Mouse (Mus musculus) Patski (cell line): ENCODE data around the gene Arl5c. TPM values are rescaled to one million over a fixed set of nuclear protein-coding genes. Genes with fewer than 3 reads are reported as not detected.

Experiments used
- ATAC-seq: fragments of 100-300 bp; one replicate; pipeline ENCODE4 v1.8.0; 2021
- CTCF ChIA-PET: fragments of 350-600 bp; sonication (Branson Sonifier 250); formaldehyde crosslinking; loops from one replicate; lab custom pipeline; 2022; ENCODE audit warnings: inconsistent platforms; lab: Charles Lee
- POLR2A ChIA-PET: fragments of 350-600 bp; sonication (Branson Sonifier 250); formaldehyde crosslinking; loops from one replicate; lab custom pipeline; 2022; ENCODE audit warnings: antibody characterized with exemption, inconsistent platforms; lab: Charles Lee
- DNase-seq: peaks from one replicate; pipeline ENCODE4 v3.0.0-alpha.2; 2011; ENCODE audit warnings: low read depth, low spot score
- H3K27me3 ChIP-seq: fragments of 371-371 bp; one replicate; pipeline ENCODE4 v1.5.1; 2021
- CTCF ChIP-seq: fragments of 100-300 bp; IDR thresholded peaks from one replicate; pipeline ENCODE4 v1.5.1; 2021
- in situ Hi-C: fragments of 300-500 bp; cut with MboI; formaldehyde crosslinking; loops from 3 replicates; pipeline ENCODE4 v1.11.1; 2018; ENCODE audit warnings: low pct_unique_long_range_greater_than_20kb, mixed read lengths
- polyA plus RNA-seq: library from polyadenylated mRNA; unstranded; gene quantifications from one replicate; pipeline ENCODE4 v1.2.3, GENCODE M21; 2021

Arl5c gene
- polyA plus RNA-seq, 1 experiment from 2014 or later = 2.0 TPM

DNA sequence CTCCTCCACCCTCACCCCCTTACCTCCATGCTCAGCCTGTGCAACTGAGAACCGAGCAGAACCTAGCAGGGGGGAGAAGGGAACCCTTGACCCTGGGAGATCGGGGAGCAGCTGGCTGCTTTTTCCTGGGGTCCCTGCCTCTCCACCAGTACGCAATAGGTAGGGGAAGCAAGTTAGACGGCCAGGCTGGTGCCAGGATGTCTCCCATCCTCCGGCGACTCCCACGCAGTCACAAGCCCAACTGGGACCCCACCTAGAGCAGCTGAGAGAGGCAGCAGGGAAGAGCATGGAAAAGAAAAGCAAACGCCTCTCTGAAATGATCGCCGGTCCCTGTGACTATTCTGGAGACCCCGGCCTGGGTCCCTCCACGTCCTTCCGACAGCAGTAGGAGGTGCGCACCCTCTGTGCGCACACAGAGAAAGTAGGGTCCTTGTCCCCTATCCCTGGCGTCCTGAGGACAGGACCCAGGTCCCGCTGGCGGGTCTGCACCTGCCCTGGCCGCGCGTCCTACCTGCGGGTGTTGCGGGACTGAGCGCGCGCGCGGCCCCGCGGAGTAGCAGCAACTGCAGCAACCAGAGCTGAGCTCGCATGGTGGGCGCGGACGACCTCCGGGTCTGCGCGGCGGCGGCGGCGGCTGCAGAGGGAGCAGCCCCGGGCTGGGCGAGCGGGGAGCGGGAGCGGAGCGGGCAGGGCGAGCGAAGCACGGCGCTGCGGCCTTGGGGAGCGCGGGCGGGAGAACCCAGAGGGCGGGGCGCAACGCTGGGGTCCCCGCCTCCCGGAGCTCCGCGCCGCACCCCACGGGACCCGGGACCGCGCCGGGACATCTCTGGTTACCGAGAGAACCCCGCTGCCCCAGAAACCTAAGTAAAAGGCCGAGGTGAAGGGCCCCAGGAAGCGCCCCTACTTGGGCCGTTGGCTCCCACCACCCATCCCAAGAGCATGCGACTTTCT is 10.0 kb downstream of the Arl5c start, which contains the start of gene Plxdc1:
Plxdc1 (minus strand) TSS at position 718 of the 951 bp plus-strand sequence.
- ATAC-seq = no peak
- no peak for TF ChIP-seq CTCF
- H3K27me3 ChIP-seq = no peaks in the 10 kb centered on the region
- in situ Hi-C loops = loop anchor here (5.0 kb wide), 3 partner anchors 49 to 189 kb away; partner anchors contain the start of gene Lasp1
- POLR2A ChIA-PET = no interaction called here
- CTCF ChIA-PET = interaction anchor here (2.9 kb wide), 1 partner anchor 48 kb away, joined by 15 read pairs; no protein-coding TSS in a partner anchor
- DNase-seq = no peak

DNA sequence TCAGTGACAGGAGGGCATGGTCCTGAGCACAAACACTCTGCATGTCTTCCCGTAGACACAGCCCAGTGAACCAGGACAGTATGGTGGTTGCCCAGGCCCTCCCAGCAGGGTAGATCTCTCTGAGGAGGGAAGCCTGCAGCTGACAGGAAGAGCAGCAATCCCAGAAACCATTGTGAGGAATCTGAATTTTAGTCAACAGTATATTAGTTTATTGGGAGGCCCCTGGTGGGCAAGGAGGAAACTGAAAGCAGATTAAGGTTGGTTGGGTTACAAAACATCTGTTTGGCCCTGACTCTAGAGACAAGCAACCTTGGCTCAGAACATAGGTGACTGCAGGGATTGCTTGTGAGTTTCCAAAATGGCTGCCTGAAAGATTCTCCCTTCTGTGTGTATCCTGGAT is 12.0 kb downstream of the Arl5c start:
- DNase-seq (no peak), ATAC-seq (no peak)
- ChIA-PET CTCF (interaction anchor here (2.9 kb wide), 1 partner anchor 46 kb away, joined by 15 read pairs; no protein-coding TSS in a partner anchor), POLR2A (no interaction called here)
- in situ Hi-C loops = no loop called here
- H3K27me3 ChIP-seq = no peaks in the 10 kb centered on the region
- TF ChIP-seq CTCF = no peak

DNA sequence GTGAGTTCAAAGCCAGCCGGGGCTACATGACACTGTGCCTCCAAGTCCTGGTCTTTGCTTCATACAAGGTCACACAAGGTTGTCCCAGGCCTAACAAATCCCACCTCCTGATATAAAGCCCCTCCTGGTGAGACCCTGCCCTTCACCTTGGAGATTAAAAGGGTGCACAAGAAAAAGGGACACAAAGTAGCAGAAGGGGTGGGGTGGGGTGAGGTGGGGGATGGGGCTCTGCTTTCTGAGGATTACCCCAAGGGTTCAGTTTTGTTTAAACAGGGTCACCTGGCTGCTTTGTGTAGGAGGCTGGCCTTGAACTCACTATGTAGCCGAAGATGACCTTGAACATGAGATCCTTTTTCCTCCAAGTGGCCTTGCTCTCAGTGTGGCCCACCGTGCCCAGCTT is 12.5 kb downstream of the Arl5c start:
- DNase-seq = no peak
- ChIA-PET CTCF (no interaction called here), POLR2A (no interaction called here)
- TF ChIP-seq CTCF = no peak
- in situ Hi-C loops = no loop called here
- no peak for ATAC-seq
- H3K27me3 ChIP-seq = no peaks in the 10 kb centered on the region

DNA sequence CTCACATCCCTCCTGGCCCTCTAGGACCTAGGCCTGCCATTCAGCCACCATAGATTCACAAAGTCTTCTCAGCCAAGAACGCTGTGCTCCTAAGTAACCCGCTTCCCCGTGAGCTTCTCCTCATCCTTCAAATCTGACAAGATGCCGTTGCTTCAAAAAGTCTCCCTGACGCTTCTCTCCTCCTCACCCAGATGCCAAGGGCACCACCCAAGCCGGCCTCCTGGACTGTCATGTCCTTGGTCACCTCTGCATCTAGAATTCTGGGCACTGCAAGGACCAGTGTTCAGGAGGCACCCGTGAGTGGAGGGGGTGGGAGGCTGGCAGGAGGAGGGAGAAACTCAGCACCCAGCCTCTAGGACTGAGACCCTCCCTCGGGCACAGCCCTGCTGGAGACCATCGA is 13.3 kb downstream of the Arl5c start:
- TF ChIP-seq CTCF = no peak
- in situ Hi-C loops = no loop called here
- POLR2A ChIA-PET = no interaction called here
- H3K27me3 ChIP-seq = no peaks in the 10 kb centered on the region
- CTCF ChIA-PET = interaction anchor here (1.1 kb wide), 1 partner anchor 83 kb away, joined by 3 read pairs; no protein-coding TSS in a partner anchor
- no peak for ATAC-seq
- DNase-seq = no peak

DNA sequence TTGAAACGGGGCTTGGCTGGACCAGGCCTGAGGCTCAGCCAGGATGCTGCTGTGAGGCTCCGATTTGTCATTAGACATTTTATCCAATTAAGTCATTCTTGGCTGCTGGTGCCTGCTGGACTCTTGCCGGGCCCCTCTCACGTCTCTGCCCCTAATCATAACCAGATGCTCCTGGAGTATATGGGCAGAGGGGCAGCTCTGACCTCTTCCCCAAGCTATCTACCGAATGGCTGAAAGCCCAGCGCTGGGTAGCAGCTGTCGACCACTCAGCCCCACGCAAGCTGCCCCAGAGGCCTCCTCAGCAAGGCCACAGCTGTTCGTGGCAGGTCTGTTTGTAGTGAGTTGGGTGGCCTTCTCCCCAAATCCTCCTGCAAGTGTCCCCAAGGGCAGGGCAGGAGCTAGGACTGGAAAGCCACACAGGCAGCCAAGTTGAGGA is 15.4 kb downstream of the Arl5c start:
- POLR2A ChIA-PET = interaction anchor here (2.0 kb wide), 1 partner anchor 11 kb away, joined by 4 read pairs; no protein-coding TSS in a partner anchor
- H3K27me3 ChIP-seq = no peaks in the 10 kb centered on the region
- DNase-seq (no peak), ATAC-seq (no peak)
- CTCF ChIA-PET = no interaction called here
- in situ Hi-C loops = no loop called here
- no peak for TF ChIP-seq CTCF

DNA sequence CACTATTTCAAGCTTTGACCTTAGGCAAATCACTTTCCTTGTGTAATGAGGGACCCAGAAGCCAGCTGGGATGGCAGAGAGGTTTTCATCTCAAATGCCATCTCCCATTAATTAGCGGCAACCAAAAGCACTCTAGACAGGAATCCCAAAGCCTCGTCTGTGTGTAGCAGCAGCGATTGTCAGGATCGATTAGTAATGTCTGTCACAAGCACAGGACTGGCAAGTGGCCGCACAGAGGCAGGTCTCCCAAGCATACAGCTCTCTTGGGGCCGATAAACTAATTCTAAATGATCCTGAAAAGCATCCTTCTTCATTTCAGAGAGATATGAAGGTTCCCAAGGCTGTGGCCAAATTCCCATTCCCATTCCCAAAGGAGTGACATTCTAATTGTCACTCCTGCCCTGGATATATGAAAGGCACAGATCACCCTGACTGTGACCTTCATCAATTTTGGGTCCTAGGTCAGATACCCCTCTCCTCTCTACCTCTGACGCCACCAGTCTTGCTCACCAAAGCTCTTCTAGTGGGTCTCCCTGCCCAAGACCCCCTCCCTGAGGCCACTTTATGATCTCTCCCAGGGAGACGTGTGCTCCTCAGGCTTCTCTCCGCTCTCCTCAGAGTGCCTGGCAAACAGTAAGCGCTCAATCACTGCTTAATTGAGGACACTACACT is 16.0 kb downstream of the Arl5c start:
- CTCF ChIA-PET = no interaction called here
- DNase-seq (no peak), ATAC-seq (no peak)
- POLR2A ChIA-PET = interaction anchor here (2.0 kb wide), 1 partner anchor 10 kb away, joined by 4 read pairs; no protein-coding TSS in a partner anchor
- H3K27me3 ChIP-seq = no peaks in the 10 kb centered on the region
- TF ChIP-seq CTCF = no peak
- in situ Hi-C loops = no loop called here

DNA sequence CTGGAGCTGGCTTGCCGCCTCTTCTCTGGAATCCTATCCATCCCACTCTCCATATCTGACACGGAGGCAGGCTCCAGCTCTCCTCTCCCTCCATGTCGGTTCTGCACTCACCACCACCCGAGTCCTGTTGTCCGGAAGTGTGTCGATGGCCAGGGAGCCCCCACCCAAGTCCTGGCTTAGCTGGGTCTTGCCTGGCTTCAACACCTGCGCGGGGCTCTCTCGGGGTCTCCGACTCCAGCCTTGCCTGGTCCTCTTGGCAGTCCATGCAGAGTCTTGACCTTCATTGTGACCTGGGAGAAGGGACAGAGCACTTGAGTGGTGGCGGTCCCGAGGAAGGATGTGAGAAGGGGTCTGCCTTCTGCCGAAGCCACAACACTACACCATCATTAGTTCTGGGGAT is 17.6 kb downstream of the Arl5c start:
- ATAC-seq (no peak), DNase-seq (no peak)
- no peak for TF ChIP-seq CTCF
- no peaks in the 10 kb centered on the region for H3K27me3 ChIP-seq
- ChIA-PET CTCF (no interaction called here), POLR2A (no interaction called here)
- in situ Hi-C loops = no loop called here

DNA sequence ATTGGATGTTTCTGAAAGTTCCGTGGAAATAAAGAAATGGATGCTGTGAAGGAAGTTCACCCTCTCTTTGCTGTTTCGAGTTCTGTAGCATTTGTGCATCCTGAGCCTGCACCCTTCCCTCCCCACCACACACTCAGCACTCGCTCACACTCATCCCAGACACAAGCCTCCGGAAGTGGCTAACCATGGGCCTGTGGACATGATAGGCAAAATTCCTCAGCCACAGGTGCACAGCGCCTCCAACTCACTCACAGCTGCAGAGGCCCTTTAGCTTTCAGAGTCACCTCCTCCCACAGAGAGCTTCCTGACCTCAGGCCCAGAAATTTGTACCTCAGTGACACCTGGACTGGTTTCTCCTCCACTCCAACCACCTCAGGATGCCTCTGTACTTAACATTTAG is 18.2 kb downstream of the Arl5c start:
- no peak for ATAC-seq
- ChIA-PET CTCF (interaction anchor here (1.5 kb wide), 1 partner anchor 41 kb away, joined by 4 read pairs; no protein-coding TSS in a partner anchor), POLR2A (no interaction called here)
- DNase-seq = no peak
- in situ Hi-C loops = no loop called here
- no peaks in the 10 kb centered on the region for H3K27me3 ChIP-seq
- no peak for TF ChIP-seq CTCF

DNA sequence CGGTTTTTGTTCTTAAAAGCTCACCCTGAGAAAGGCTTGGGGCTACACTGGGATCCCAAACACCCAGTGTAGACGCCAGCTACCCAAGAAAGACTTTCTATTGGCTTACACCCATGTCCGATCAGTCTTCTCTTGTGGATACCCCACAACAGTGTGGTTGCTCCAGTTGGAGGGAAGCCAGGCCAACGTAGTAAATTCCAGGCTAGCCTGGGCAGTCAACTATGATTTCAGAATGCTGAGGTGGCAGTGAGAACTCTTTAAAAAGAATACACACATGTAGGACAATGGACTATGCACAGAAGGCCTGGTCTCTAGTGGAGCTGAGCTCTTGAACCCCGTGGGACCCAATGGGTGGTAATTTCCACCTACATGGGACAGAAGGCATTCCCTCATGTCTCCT is 21.2 kb downstream of the Arl5c start:
- DNase-seq = no peak
- CTCF ChIA-PET = interaction anchor here (0.9 to 1.9 kb wide), 2 partner anchors 38 to 75 kb away, joined by 3 to 5 read pairs; no protein-coding TSS in a partner anchor
- ATAC-seq = no peak
- H3K27me3 ChIP-seq = no peaks in the 10 kb centered on the region
- POLR2A ChIA-PET = no interaction called here
- in situ Hi-C loops = no loop called here
- TF ChIP-seq CTCF = no peak

DNA sequence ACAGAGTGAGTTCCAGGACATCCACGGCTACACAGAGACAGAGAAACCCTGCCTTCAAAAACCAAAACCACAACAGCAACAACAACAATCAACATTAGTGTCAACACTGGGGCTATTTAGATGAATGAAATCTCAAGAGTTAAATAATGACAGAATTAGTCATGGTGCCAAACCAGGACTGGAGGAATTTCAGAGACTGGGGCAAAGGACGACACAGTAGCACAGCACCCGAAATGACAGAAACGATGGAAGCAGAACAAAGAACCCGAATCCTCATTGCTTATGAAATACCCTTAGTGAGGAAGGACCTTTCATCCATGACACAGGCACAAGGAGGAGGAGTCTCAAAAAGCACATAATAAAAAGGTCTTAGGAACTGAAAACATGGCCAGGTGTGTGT is 21.8 kb downstream of the Arl5c start:
- H3K27me3 ChIP-seq = no peaks in the 10 kb centered on the region
- ATAC-seq (no peak), DNase-seq (no peak)
- in situ Hi-C loops = no loop called here
- CTCF ChIA-PET = interaction anchor here (1.9 kb wide), 1 partner anchor 37 kb away, joined by 5 read pairs; no protein-coding TSS in a partner anchor
- POLR2A ChIA-PET = no interaction called here
- TF ChIP-seq CTCF = no peak
